Mouse (Mus musculus) brain, embryonic 14.5 days (tissue): Measurements from ENCODE around the gene Letmd1. TPM values are rescaled to one million over a fixed set of nuclear protein-coding genes. Genes with fewer than 3 reads are reported as not detected.

Source experiments
- DNase-seq: peaks from one replicate; pipeline ENCODE4 v3.0.0-alpha.2; 2011; ENCODE audit warnings: low read depth
- CTCF ChIP-seq: fragments of 200-500 bp; IDR thresholded peaks from 2 replicates; pipeline ENCODE4 v1.5.1; 2012; ENCODE audit warnings: inconsistent platforms, mild to moderate bottlenecking, moderate library complexity, borderline replicate concordance; ENCODE audit not compliant: insufficient read depth, insufficient read length; ENCODE audit errors: extremely low read depth
- POLR2A ChIP-seq: fragments of 200-500 bp; IDR thresholded peaks from 2 replicates; pipeline ENCODE4 v1.6.1; 2012; ENCODE audit warnings: mild to moderate bottlenecking, inconsistent platforms, borderline replicate concordance; ENCODE audit not compliant: poor library complexity, insufficient read depth, insufficient read length, severe bottlenecking; ENCODE audit errors: extremely low read depth
- polyA plus RNA-seq: library from polyadenylated mRNA; depleted of rRNA; stranded (reverse); fragments of >200 nt; gene quantifications from 2 replicates; pipeline ENCODE4 v1.2.3, GENCODE M21; 2012

Gene Letmd1
- polyA plus RNA-seq, 1 experiment: 83.8 TPM

GRCm38 (mm10) chr15:100460942-100461341 lies 7.9 kb upstream of the Letmd1 start:
- DNase-seq: peak; percentile 38
- TF ChIP-seq CTCF (no peak), POLR2A (no peak)

- DNase-seq: no peak
- no peak for TF ChIP-seq POLR2A
- no peak for TF ChIP-seq CTCF
These were observed 7.2 kb upstream of the Letmd1 start for GRCm38 (mm10) chr15:100461646-100462045.

GRCm38 (mm10) chr15:100462086-100462485 lies 6.7 kb upstream of the Letmd1 start:
- DNase-seq: no peak
- TF ChIP-seq POLR2A (no peak), CTCF (no peak)

GRCm38 (mm10) chr15:100463712-100464111 lies 5.1 kb upstream of the Letmd1 start:
- TF ChIP-seq POLR2A (no peak), CTCF (peak; percentile 70; the same call in 1 of the 2 replicates)
- DNase-seq: peak; percentile 72

GRCm38 (mm10) chr15:100465432-100465831 lies 3.4 kb upstream of the Letmd1 start:
- no peak for TF ChIP-seq POLR2A
- no peak for TF ChIP-seq CTCF
- DNase-seq: no peak

GRCm38 (mm10) chr15:100467738-100468137 lies 1.1 kb upstream of the Letmd1 start:
- DNase-seq: no peak

GRCm38 (mm10) chr15:100469189-100469545 lies 344 bp downstream of the Letmd1 start:
- TF ChIP-seq CTCF (no peak), POLR2A (no peak)
- no peak for DNase-seq

More at GRCm38 (mm10) chr15:100467738-100468137, 1.1 kb upstream of the Letmd1 start:
- TF ChIP-seq POLR2A (no peak), CTCF (no peak)

GRCm38 (mm10) chr15:100470037-100470436 lies 1.2 kb downstream of the Letmd1 start:
- TF ChIP-seq POLR2A: no peak
- TF ChIP-seq CTCF: no peak
- DNase-seq: no peak

GRCm38 (mm10) chr15:100473926-100474503 lies 5.2 kb downstream of the Letmd1 start:
- TF ChIP-seq POLR2A (no peak), CTCF (no peak)
- DNase-seq: no peak

- no peak for DNase-seq
These were observed 9.5 kb downstream of the Letmd1 start for GRCm38 (mm10) chr15:100478351-100478750.

GRCm38 (mm10) chr15:100478925-100479324 lies 10.1 kb downstream of the Letmd1 start:
- TF ChIP-seq POLR2A: no peak
- no peak for TF ChIP-seq CTCF
- DNase-seq: no peak

More at GRCm38 (mm10) chr15:100478351-100478750, 9.5 kb downstream of the Letmd1 start:
- no peak for TF ChIP-seq CTCF

GRCm38 (mm10) chr15:100485576-100485975 lies 16.8 kb downstream of the Letmd1 start:
- no peak for DNase-seq
- TF ChIP-seq CTCF: no peak
- TF ChIP-seq POLR2A: no peak
